In genomic region chr3:80003300-80004090, GRCm38 (mm10) we compare ENCODE assay signal across 23 mouse cellular contexts.
DNase-seq lines count a peak whose midpoint lies in the region; ATAC-seq and TF ChIP-seq lines count a peak whose summit lies in the region.
"Had no signal": no experiment of that assay in that cellular context is flagged by ENCODE, and none has a peak within 500 bp of the region (broad histone marks: within the 10 kb centered on the region; RNA-seq: fewer than 3 reads in every experiment).

No protein-coding gene starts in this region.

- H3K4me2 ChIP-seq in kidney, postnatal 0 days (ENCODE audit: low read length): no peak overlapping the region
- H3K4me2 ChIP-seq: embryonic facial prominence, embryonic 15.5 days; heart, embryonic 13.5 days; hindbrain, embryonic 14.5 days; kidney, embryonic 15.5 days; limb, embryonic 15.5 days; midbrain, embryonic 13.5 days; neural tube, embryonic 12.5 days had no signal

- no peaks in the 10 kb centered on the region; the same call in 1 of the 2 replicates for H3K4me1 ChIP-seq in kidney, postnatal 0 days (replicated peaks; ENCODE audit: insufficient read depth, low read length)
- no peaks in the 10 kb centered on the region for H3K4me1 ChIP-seq in kidney, adult 2 months (ENCODE audit: control insufficient read depth, insufficient read depth, low read length)
- H3K4me1 ChIP-seq: embryonic facial prominence, embryonic 15.5 days; kidney, embryonic 15.5 days; limb, embryonic 15.5 days; midbrain, embryonic 13.5 days; neural tube, embryonic 12.5 days had no signal

- TF ChIP-seq POLR2A in kidney, adult 2 months (IDR thresholded peaks at IDR 0.05; ENCODE audit: low read depth, low read length): no peak

- no peak for TF ChIP-seq CTCF in kidney, postnatal 0 days (IDR thresholded peaks at IDR 0.05; ENCODE audit: low read depth)
- TF ChIP-seq CTCF in kidney, adult 2 months (conservative IDR thresholded peaks at IDR 0.05; ENCODE audit: insufficient read depth, insufficient read length, low read depth, low read length): no peak
- no peak for TF ChIP-seq CTCF in Patski (IDR thresholded peaks at IDR 0.05)

- H3K9ac ChIP-seq in kidney, postnatal 0 days (ENCODE audit: low read depth, low read length): no peak overlapping the region
- H3K9ac ChIP-seq: embryonic facial prominence, embryonic 15.5 days; heart, embryonic 13.5 days; hindbrain, embryonic 14.5 days; kidney, embryonic 15.5 days; limb, embryonic 15.5 days; midbrain, embryonic 13.5 days; neural tube, embryonic 12.5 days had no signal

- in situ Hi-C loops in Patski (cut with MboI; ENCODE audit: low pct_unique_long_range_greater_than_20kb): no loop called here

- POLR2A ChIA-PET in Patski (lab: Charles Lee): no interaction called here

- CTCF ChIA-PET in Patski (lab: Charles Lee): interaction anchor here (1.3 to 1.8 kb wide), 3 partner anchors 8 to 20 kb away, joined by 4 to 6 read pairs (median 5); no protein-coding TSS in a partner anchor

- H3K9me3 ChIP-seq in kidney, postnatal 0 days (replicated peaks; ENCODE audit: low read length): no peaks in the 10 kb centered on the region
- H3K9me3 ChIP-seq: embryonic facial prominence, embryonic 15.5 days; G1E; heart, embryonic 13.5 days; kidney, embryonic 15.5 days; limb, embryonic 15.5 days; midbrain, embryonic 13.5 days; neural tube, embryonic 12.5 days had no signal

- H3K36me3 ChIP-seq in kidney, postnatal 0 days (ENCODE audit: insufficient read depth, low read length): no peaks in the 10 kb centered on the region
- no peaks in the 10 kb centered on the region for H3K36me3 ChIP-seq in kidney, adult 2 months (ENCODE audit: control insufficient read depth, insufficient read depth, low read length)
- H3K36me3 ChIP-seq: embryonic facial prominence, embryonic 15.5 days; G1E; heart, embryonic 13.5 days; kidney, embryonic 15.5 days; limb, embryonic 15.5 days; midbrain, embryonic 13.5 days; neural tube, embryonic 12.5 days had no signal

- no peaks in the 10 kb centered on the region for H3K27me3 ChIP-seq in kidney, postnatal 0 days (ENCODE audit: insufficient read depth, low read length)
- no peaks in the 10 kb centered on the region for H3K27me3 ChIP-seq in kidney, adult 2 months (replicated peaks; ENCODE audit: control insufficient read depth, insufficient read depth, low read length)
- no peaks in the 10 kb centered on the region for H3K27me3 ChIP-seq in Patski
- H3K27me3 ChIP-seq: embryonic facial prominence, embryonic 15.5 days; heart, embryonic 13.5 days; kidney, embryonic 15.5 days; limb, embryonic 15.5 days; midbrain, embryonic 13.5 days; neural tube, embryonic 12.5 days had no signal

- ATAC-seq in kidney, postnatal 0 days (replicated peaks; ENCODE audit: low FRiP score, low read depth): no peak
- ATAC-seq in Patski: peak; percentile 45
- ATAC-seq: intestine, embryonic 16.5 days; midbrain, embryonic 13.5 days had no signal

- DNase-seq in embryo, embryonic 10 days (ENCODE audit: low spot score): peak; percentile 68
- no peak for DNase-seq in embryo, embryonic 9.5 days (ENCODE audit: extremely low spot score)
- DNase-seq in kidney, postnatal 0 days (ENCODE audit: low spot score): peak; percentile 73
- DNase-seq in kidney, adult 2 months: no peak
- no peak for DNase-seq in Patski (ENCODE audit: low read depth, low spot score)
- peak; percentile 50 for DNase-seq in hindlimb bud, embryonic 11.5 days (ENCODE audit: extremely low spot score, low read depth, low spot score)
- no peak for DNase-seq in layer of hippocampus, postnatal 14 days (ENCODE audit: low spot score in 2 of 2)
- DNase-seq in right cerebral cortex, postnatal 25 days: no peak
- DNase-seq: adrenal gland, adult 8-10 months; cerebellum, adult 8-10 months; heart, postnatal 36 days; spleen, adult 18-20 months; thymus, postnatal 36 days had no signal

- 71% methylated on average over 5 of the region's 5 CpGs for WGBS in kidney, postnatal 0 days
- WGBS in kidney, adult 2 months: 78% methylated on average over 5 of the region's 5 CpGs

- no peak overlapping the region for H3K4me3 ChIP-seq in kidney, postnatal 0 days (replicated peaks; ENCODE audit: low read depth, low read length)
- no peak overlapping the region for H3K4me3 ChIP-seq in kidney, adult 2 months (ENCODE audit: insufficient read depth, low read depth, low read length)
- H3K4me3 ChIP-seq: embryonic facial prominence, embryonic 15.5 days; heart, embryonic 13.5 days; kidney, embryonic 15.5 days; limb, embryonic 15.5 days; midbrain, embryonic 13.5 days; neural tube, embryonic 12.5 days had no signal

- no peak overlapping the region for H3K27ac ChIP-seq in kidney, postnatal 0 days
- H3K27ac ChIP-seq in kidney, adult 2 months (ENCODE audit: insufficient read depth, low read depth, low read length): no peak overlapping the region
- H3K27ac ChIP-seq: hindbrain, embryonic 14.5 days; kidney, embryonic 15.5 days; limb, embryonic 15.5 days; macrophage; midbrain, embryonic 13.5 days; neural tube, embryonic 12.5 days had no signal

Comparison
In these comparisons a context has a peak if more than half of its experiments do, and no peak if none do; other contexts are left out.
1. DNase-seq: peak in embryo, embryonic 10 days (single experiment), kidney, postnatal 0 days (single experiment) and hindlimb bud, embryonic 11.5 days (single experiment); none in embryo, embryonic 9.5 days (single experiment), kidney, adult 2 months (single experiment), Patski (single experiment), layer of hippocampus, postnatal 14 days (0 of 2) and right cerebral cortex, postnatal 25 days (single experiment).